Mouse (Mus musculus) MEL (cell line): ENCODE measurements around the gene Lypd4. TPM values are rescaled to one million over a fixed set of nuclear protein-coding genes. Genes with fewer than 3 reads are reported as not detected.

Source experiments
- DNase-seq: peaks from one replicate; pipeline ENCODE4 v3.0.0; 2011; ENCODE audit warnings: low read depth, low spot score
- H3K27ac ChIP-seq: 2 replicates; pipeline ENCODE4 v1.5.1; 2012; ENCODE audit warnings: low read depth, mild to moderate bottlenecking, control low read depth, low read length, moderate library complexity; ENCODE audit not compliant: control insufficient read depth
- H3K27me3 ChIP-seq, 2 experiments: fragments of 150-350 bp in 1 of 2; sonication (generic) in 1 of 2; 2 replicates each; pipeline ENCODE4 v1.6.1; 2012; ENCODE audit warnings: low read length in 2 of 2, mild to moderate bottlenecking in 2 of 2, improper control_type of control experiment in 1 of 2, moderate library complexity in 1 of 2; ENCODE audit not compliant: insufficient read depth in 2 of 2, control insufficient read depth in 1 of 2
- H3K36me3 ChIP-seq, 2 experiments: 2 replicates each; pipeline ENCODE4 v1.6.1; 2012 to 2014; ENCODE audit warnings: low read length in 2 of 2, improper control_type of control experiment in 1 of 2, inconsistent platforms in 1 of 2, mild to moderate bottlenecking in 1 of 2; ENCODE audit not compliant: insufficient read depth in 2 of 2, control insufficient read depth in 1 of 2
- H3K4me1 ChIP-seq, 2 experiments: fragments of 150-350 bp in 1 of 2; sonication (generic) in 1 of 2; 2 replicates each; pipeline ENCODE4 v1.6.1; 2012; ENCODE audit warnings: low read length in 2 of 2, improper control_type of control experiment in 1 of 2, mild to moderate bottlenecking in 1 of 2; ENCODE audit not compliant: insufficient read depth in 2 of 2, control insufficient read depth in 1 of 2
- H3K4me3 ChIP-seq, 2 experiments: fragments of 150-350 bp in 1 of 2; sonication (generic) in 1 of 2; 2 replicates each; pipeline ENCODE4 v1.5.1; 2012; ENCODE audit warnings: low read depth in 2 of 2, low read length in 2 of 2, mild to moderate bottlenecking in 2 of 2, moderate library complexity in 2 of 2, control low read depth in 1 of 2, improper control_type of control experiment in 1 of 2; ENCODE audit not compliant: control insufficient read depth in 1 of 2, insufficient read depth in 1 of 2
- H3K79me2 ChIP-seq: 2 replicates; pipeline ENCODE4 v1.6.1; 2012; ENCODE audit warnings: mild to moderate bottlenecking, low read length, moderate library complexity; ENCODE audit not compliant: control insufficient read depth, poor library complexity, insufficient read depth
- H3K9ac ChIP-seq: 2 replicates; pipeline ENCODE4 v1.6.1; 2012; ENCODE audit warnings: low read depth, mild to moderate bottlenecking, control low read depth, low read length, moderate library complexity; ENCODE audit not compliant: control insufficient read depth, poor library complexity, severe bottlenecking
- H3K9me3 ChIP-seq: fragments of 150-350 bp; sonication (generic); replicated peaks from 2 replicates; pipeline ENCODE4 v1.6.1; 2012; ENCODE audit warnings: mild to moderate bottlenecking, low read length, improper control_type of control experiment, moderate library complexity; ENCODE audit not compliant: insufficient read depth
- CHD1 ChIP-seq: IDR thresholded peaks from 2 replicates; pipeline ENCODE4 v1.6.1; 2012; ENCODE audit warnings: low read depth, mild to moderate bottlenecking, inconsistent platforms, low read length, improper control_type of control experiment
- CTCF ChIP-seq, 3 experiments: IDR thresholded peaks in 2 of 3; conservative IDR thresholded peaks in 1 of 3; 2 replicates each; pipeline ENCODE4 v1.5.1; 2011 to 2012; ENCODE audit warnings: low read length in 3 of 3, low read depth in 2 of 3, mild to moderate bottlenecking in 2 of 3, improper control_type of control experiment in 1 of 3, inconsistent platforms in 1 of 3, mixed read lengths in 1 of 3, moderate library complexity in 1 of 3; ENCODE audit not compliant: control insufficient read depth in 1 of 3, insufficient read depth in 1 of 3, poor library complexity in 1 of 3, severe bottlenecking in 1 of 3
- E2F4 ChIP-seq: IDR thresholded peaks from 2 replicates; pipeline ENCODE4 v1.6.1; 2011; ENCODE audit warnings: low read depth, low read length, improper control_type of control experiment, borderline replicate concordance
- ELF1 ChIP-seq: IDR thresholded peaks from 2 replicates; pipeline ENCODE4 v1.6.1; 2014; ENCODE audit warnings: low read depth, mild to moderate bottlenecking, inconsistent platforms, low read length, improper control_type of control experiment, moderate library complexity
- EP300 ChIP-seq, 2 experiments: IDR thresholded peaks; 2 replicates each; pipeline ENCODE4 v1.6.1; 2011; ENCODE audit warnings: improper control_type of control experiment in 2 of 2, low read length in 2 of 2, low read depth in 1 of 2, mild to moderate bottlenecking in 1 of 2
- ETS1 ChIP-seq: IDR thresholded peaks from 2 replicates; pipeline ENCODE4 v1.6.1; 2012; ENCODE audit warnings: low read depth, mild to moderate bottlenecking, inconsistent platforms, low read length, improper control_type of control experiment, moderate library complexity
- GABPA ChIP-seq: IDR thresholded peaks from 2 replicates; pipeline ENCODE4 v1.6.1; 2012; ENCODE audit warnings: low read depth, mild to moderate bottlenecking, inconsistent platforms, low read length, improper control_type of control experiment, moderate library complexity
- GATA1 ChIP-seq: IDR thresholded peaks from 2 replicates; pipeline ENCODE4 v1.6.1; 2011; ENCODE audit warnings: low read depth, low read length, improper control_type of control experiment
- HCFC1 ChIP-seq: IDR thresholded peaks from 2 replicates; pipeline ENCODE4 v1.6.1; 2012; ENCODE audit warnings: low read depth, mild to moderate bottlenecking, inconsistent platforms, low read length, improper control_type of control experiment, moderate library complexity
- MAFK ChIP-seq: IDR thresholded peaks from 2 replicates; pipeline ENCODE4 v1.6.1; 2011; ENCODE audit warnings: low read depth, mild to moderate bottlenecking, low read length, improper control_type of control experiment, borderline replicate concordance
- MAZ ChIP-seq: IDR thresholded peaks from 2 replicates; pipeline ENCODE4 v1.6.1; 2012; ENCODE audit warnings: low read depth, mild to moderate bottlenecking, inconsistent platforms, low read length, improper control_type of control experiment
- MXI1 ChIP-seq: IDR thresholded peaks from 2 replicates; pipeline ENCODE4 v1.6.1; 2011; ENCODE audit warnings: mild to moderate bottlenecking, low read depth, low read length, improper control_type of control experiment
- NELFE ChIP-seq: IDR thresholded peaks from 2 replicates; pipeline ENCODE4 v1.6.1; 2011; ENCODE audit warnings: low read depth, low read length, improper control_type of control experiment
- POLR2A ChIP-seq, 2 experiments: IDR thresholded peaks; 2 replicates each; pipeline ENCODE4 v1.6.1; 2011 to 2012; ENCODE audit warnings: low read length in 2 of 2, mild to moderate bottlenecking in 2 of 2, control low read depth in 1 of 2, improper control_type of control experiment in 1 of 2, low read depth in 1 of 2, moderate library complexity in 1 of 2; ENCODE audit not compliant: control insufficient read depth in 1 of 2, insufficient read depth in 1 of 2, poor library complexity in 1 of 2
- POLR2AphosphoS2 ChIP-seq: IDR thresholded peaks from 2 replicates; pipeline ENCODE4 v1.6.1; 2011; ENCODE audit warnings: low read length, improper control_type of control experiment
- SIN3A ChIP-seq: IDR thresholded peaks from 2 replicates; pipeline ENCODE4 v1.6.1; 2012; ENCODE audit warnings: low read length, improper control_type of control experiment, inconsistent platforms
- SMC3 ChIP-seq: IDR thresholded peaks from 2 replicates; pipeline ENCODE4 v1.6.1; 2011; ENCODE audit warnings: low read depth, low read length, improper control_type of control experiment
- TCF12 ChIP-seq: IDR thresholded peaks from 2 replicates; pipeline ENCODE4 v1.6.1; 2014; ENCODE audit warnings: low read depth, mild to moderate bottlenecking, inconsistent platforms, low read length, improper control_type of control experiment, moderate library complexity
- UBTF ChIP-seq: IDR thresholded peaks from 2 replicates; pipeline ENCODE4 v1.6.1; 2012; ENCODE audit warnings: low read depth, mild to moderate bottlenecking, inconsistent platforms, low read length, improper control_type of control experiment, moderate library complexity, borderline replicate concordance; ENCODE audit not compliant: insufficient read depth
- USF2 ChIP-seq, 2 experiments: IDR thresholded peaks; 2 replicates each; pipeline ENCODE4 v1.6.1; 2011 to 2012; ENCODE audit warnings: improper control_type of control experiment in 2 of 2, low read length in 2 of 2, borderline replicate concordance in 1 of 2, inconsistent platforms in 1 of 2, low read depth in 1 of 2, mild to moderate bottlenecking in 1 of 2; ENCODE audit not compliant: insufficient read depth in 1 of 2
- ZKSCAN1 ChIP-seq: IDR thresholded peaks from 2 replicates; pipeline ENCODE4 v1.6.1; 2012; ENCODE audit warnings: low read depth, mild to moderate bottlenecking, inconsistent platforms, low read length, improper control_type of control experiment, moderate library complexity
- ZNF384 ChIP-seq: IDR thresholded peaks from 2 replicates; pipeline ENCODE4 v1.6.1; 2012; ENCODE audit warnings: low read depth, mild to moderate bottlenecking, inconsistent platforms, low read length, improper control_type of control experiment
- polyA plus RNA-seq, 2 experiments: library from polyadenylated mRNA; stranded (reverse) in 1 of 2; unstranded in 1 of 2; fragments of >175 nt in 1 of 2; fragments of >200 nt in 1 of 2; gene quantifications; 2 replicates each; pipeline versions ENCODE4 v1.2.1 to v1.2.4; 2012; ENCODE audit warnings: low replicate concordance in 2 of 2, low read depth in 1 of 2; ENCODE audit not compliant: insufficient read length in 2 of 2, insufficient read depth in 1 of 2, missing spikeins in 1 of 2
- total RNA-seq: library from RNA; depleted of rRNA; stranded (reverse); fragments of 300-350 nt; gene quantifications from 2 replicates; pipeline ENCODE4 v1.2.3, GENCODE M21; 2012

Lypd4 gene
- total and polyA plus RNA-seq, 3 experiments = not detected

GRCm38 (mm10) chr7:24904070-24904483, 34.3 kb upstream of the Lypd4 start (continued):
- no peak for TF ChIP-seq CTCF (IDR thresholded peaks at IDR 0.05 in 2 of 3, conservative IDR thresholded peaks at IDR 0.05 in 1 of 3; ENCODE audit: control insufficient read depth in 1 of 3, insufficient read depth in 1 of 3, low read depth in 2 of 3, low read length in 3 of 3, poor library complexity in 1 of 3, severe bottlenecking in 1 of 3)
- TF ChIP-seq SIN3A = peak; percentile 98
- 0 out of 2 replicates have a peak, but pooled peaks have one; percentile 22 for TF ChIP-seq POLR2AphosphoS2
- TF ChIP-seq E2F4 = peak; percentile 38; the same call in 1 of the 2 replicates
- peak; percentile 19; the same call in 1 of the 2 replicates for TF ChIP-seq GATA1

- Histone ChIP-seq H3K9ac (peak overlapping the region; percentile 97), H3K9me3 (no peaks in the 10 kb centered on the region), H3K27me3 (no peaks in the 10 kb centered on the region), H3K4me1 (peaks cover 0 to 37% of the 10 kb centered on the region in 2 experiments; a peak in 2 of 4 replicates), H3K4me3 (peak overlapping the region; percentile 72 to 92), H3K36me3 (peaks cover 0 to 23% of the 10 kb centered on the region in 2 experiments; a peak in 3 of 4 replicates), H3K27ac (peak overlapping the region; percentile 99), H3K79me2 (peaks cover 28% of the 10 kb centered on the region)
- DNase-seq = peak; percentile 70
- TF ChIP-seq MAZ (no peak), GATA1 (peak; percentile 6; the same call in 1 of the 2 replicates)
These were observed 33.7 kb upstream of the Lypd4 start for GRCm38 (mm10) chr7:24903444-24903825.

- Histone ChIP-seq H3K9ac (peak within 1 kb of the TSS; percentile 97), H3K4me3 (peak within 1 kb of the TSS; percentile 72 to 92), H3K79me2 (peaks cover 28% of the 10 kb centered on the region), H3K27me3 (no peaks in the 10 kb centered on the region), H3K27ac (peak within 1 kb of the TSS; percentile 99), H3K4me1 (peaks cover 0 to 37% of the 10 kb centered on the region in 2 experiments; a peak in 2 of 4 replicates), H3K36me3 (peaks cover 0 to 23% of the 10 kb centered on the region in 2 experiments; a peak in 3 of 4 replicates), H3K9me3 (no peaks in the 10 kb centered on the region)
- peak; percentile 76 for DNase-seq
- TF ChIP-seq ZNF384 = peak; percentile 69; the same call in 1 of the 2 replicates
- TF ChIP-seq TCF12 = peak; percentile 47
- peak in 1 of 2 experiments; percentile 55; a peak in 3 of 4 replicates for TF ChIP-seq POLR2A (IDR thresholded peaks at IDR 0.05; ENCODE audit: control insufficient read depth in 1 of 2, insufficient read depth in 1 of 2, low read depth in 1 of 2, low read length in 2 of 2, poor library complexity in 1 of 2)
- no peak for TF ChIP-seq UBTF
- no peak for TF ChIP-seq ZKSCAN1
- peak; percentile 95 for TF ChIP-seq MAZ
- TF ChIP-seq NELFE = peak; percentile 61
- no peak for TF ChIP-seq MAFK
- peak; percentile 22; the same call in 1 of the 2 replicates for TF ChIP-seq ETS1
- peak; percentile 71 for TF ChIP-seq HCFC1
- TF ChIP-seq MXI1 = peak; percentile 62; the same call in 1 of the 2 replicates
- peak; percentile 52; the same call in 1 of the 2 replicates for TF ChIP-seq CHD1
- 0 out of 2 replicates have a peak, but pooled peaks have one; percentile 22 for TF ChIP-seq POLR2AphosphoS2
- TF ChIP-seq GABPA = 0 out of 2 replicates have a peak, but pooled peaks have one; percentile 12
- TF ChIP-seq EP300 (IDR thresholded peaks at IDR 0.05; ENCODE audit: low read depth in 1 of 2, low read length in 2 of 2) = 0 out of 4 replicates have a peak, but pooled peaks of 1 of the 2 experiments have one; percentile 2
- no peak for TF ChIP-seq SMC3
- no peak for TF ChIP-seq USF2 (IDR thresholded peaks at IDR 0.05; ENCODE audit: borderline replicate concordance in 1 of 2, insufficient read depth in 1 of 2, low read depth in 1 of 2, low read length in 2 of 2)
- TF ChIP-seq ELF1 = 0 out of 2 replicates have a peak, but pooled peaks have one; percentile 33
These were observed 33.1 kb upstream of the Lypd4 start, which contains the start of gene Arhgef1 for GRCm38 (mm10) chr7:24902630-24903443. Gene Arhgef1, plus strand, starts transcription at chr7:24902912.
